Mouse (Mus musculus) megakaryocyte, embryonic 14.5 days (primary cell): ENCODE measurements around the gene Hpcal1. TPM values are rescaled to one million over a fixed set of nuclear protein-coding genes. Genes with fewer than 3 reads are reported as not detected.
"Not testable (repeated sequence)": the region's sequence is repeated elsewhere in the genome, so short reads cannot be mapped to it uniquely, and the experiment has no call there.

Source experiments
- H3K27me3 ChIP-seq: replicated peaks from 2 replicates; pipeline ENCODE3; 2012; ENCODE audit warnings: inconsistent platforms
- H3K36me3 ChIP-seq: replicated peaks from 2 replicates; pipeline ENCODE3; 2012; ENCODE audit warnings: low read length, inconsistent platforms, mixed read lengths
- H3K4me1 ChIP-seq: 2 replicates; pipeline ENCODE4 v1.6.1; 2012; ENCODE audit warnings: inconsistent platforms
- H3K4me3 ChIP-seq: replicated peaks from 2 replicates; pipeline ENCODE3; 2012; ENCODE audit warnings: moderate library complexity, mild to moderate bottlenecking, inconsistent platforms
- H3K9me3 ChIP-seq: 2 replicates; pipeline ENCODE4 v1.6.1; 2012; ENCODE audit warnings: inconsistent platforms
- FLI1 ChIP-seq: IDR thresholded peaks from 2 replicates; pipeline ENCODE4 v1.6.1; 2012; ENCODE audit warnings: low read length, inconsistent platforms, mixed read lengths
- GATA1 ChIP-seq: IDR thresholded peaks from 3 replicates; pipeline ENCODE4 v1.6.1; 2012; ENCODE audit warnings: mixed read lengths, low read length, inconsistent platforms, borderline replicate concordance
- polyA plus RNA-seq: library from polyadenylated mRNA; stranded (reverse); fragments of >175 nt; gene quantifications from 2 replicates; pipeline ENCODE4 v1.2.3, GENCODE M21; 2012; ENCODE audit warnings: low replicate concordance; ENCODE audit not compliant: insufficient read depth

Hpcal1 gene
- polyA plus RNA-seq, 1 experiment = 27.1 TPM

DNA sequence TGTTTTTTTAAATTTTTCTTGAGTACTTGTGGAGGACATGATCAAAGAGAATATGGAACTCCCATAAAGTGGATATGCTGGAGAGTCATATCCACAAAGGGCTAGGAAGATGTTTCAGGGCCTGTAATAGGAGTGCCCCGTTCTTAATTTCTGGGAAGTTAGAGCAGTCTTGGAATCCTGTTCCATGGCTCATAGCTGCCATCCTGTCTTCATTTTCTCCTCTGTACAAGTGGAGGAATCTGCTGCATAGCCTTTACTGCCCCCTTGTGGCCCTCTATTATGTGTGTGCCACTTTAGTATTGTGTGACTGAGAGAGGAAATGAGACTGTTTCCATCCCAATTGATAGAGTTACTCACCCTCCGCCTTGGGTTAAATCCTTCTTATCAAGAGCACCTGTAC is 117.9 kb downstream of the Hpcal1 start:
- Histone ChIP-seq H3K9me3 (no peaks in the 10 kb centered on the region; the same call in 1 of the 2 replicates), H3K4me3 (no peak overlapping the region)
- TF ChIP-seq FLI1 (no peak), GATA1 (no peak)

DNA sequence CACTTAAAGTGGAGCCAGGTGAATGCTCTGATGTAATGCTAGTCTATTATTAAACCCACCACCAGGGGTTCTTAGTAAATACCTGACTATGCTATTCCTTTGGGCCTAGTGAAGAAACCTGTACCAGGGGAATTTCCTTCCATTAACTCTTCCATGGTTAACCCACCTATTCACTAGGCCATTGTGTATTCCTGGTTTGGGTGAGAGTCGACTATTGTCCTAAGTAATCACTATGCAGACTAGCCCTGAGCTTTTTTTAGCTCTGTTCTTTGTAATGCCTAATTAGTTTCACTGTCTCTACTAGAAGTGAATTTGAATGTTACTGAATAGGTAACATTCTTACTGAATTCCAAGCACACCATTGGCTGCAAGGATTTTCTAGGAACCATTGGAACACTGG is 144.6 kb downstream of the Hpcal1 start:
- H3K36me3 ChIP-seq, H3K9me3 ChIP-seq, H3K4me1 ChIP-seq, H3K27me3 ChIP-seq, H3K4me3 ChIP-seq: not testable (repeated sequence)

More for the DNA sequence above, 117.9 kb downstream of the Hpcal1 start:
- Histone ChIP-seq H3K36me3 (no peaks in the 10 kb centered on the region), H3K27me3 (no peaks in the 10 kb centered on the region), H3K4me1 (no peaks in the 10 kb centered on the region)

Other genes starting within 250 kb of the Hpcal1 start
- gene Odc1, start 146.1 kb upstream of the Hpcal1 start, polyA plus RNA-seq = 22.6 and 40.7 TPM in 2 replicates